Mouse (Mus musculus) midbrain, embryonic 15.5 days (tissue): ENCODE results near the gene Rgs6. TPM values are rescaled to one million over a fixed set of nuclear protein-coding genes. Genes with fewer than 3 reads are reported as not detected.

Source experiments
- ATAC-seq: fragments of 200-750 bp; cut with Nextera tagmentation; replicated peaks from 2 replicates; pipeline ENCODE4 v1.8.0; 2017; ENCODE audit warnings: moderate TSS enrichment
- H3K27ac ChIP-seq: fragments of 300-500 bp; sonication (generic); 2 replicates; pipeline ENCODE4 v1.5.1; 2015; ENCODE audit warnings: mild to moderate bottlenecking, inconsistent platforms
- H3K27me3 ChIP-seq: fragments of 300-500 bp; sonication (generic); replicated peaks from 2 replicates; pipeline ENCODE4 v1.6.1; 2015; ENCODE audit warnings: inconsistent platforms
- H3K36me3 ChIP-seq: fragments of 300-500 bp; sonication (generic); replicated peaks from 2 replicates; pipeline ENCODE4 v1.6.1; 2015; ENCODE audit warnings: inconsistent platforms
- H3K4me1 ChIP-seq: fragments of 300-500 bp; sonication (generic); 2 replicates; pipeline ENCODE4 v1.6.1; 2015; ENCODE audit warnings: inconsistent platforms
- H3K4me2 ChIP-seq: fragments of 300-500 bp; sonication (generic); 2 replicates; pipeline ENCODE4 v1.6.1; 2015; ENCODE audit warnings: inconsistent platforms, mild to moderate bottlenecking, moderate library complexity
- H3K4me3 ChIP-seq: fragments of 300-500 bp; sonication (generic); 2 replicates; pipeline ENCODE4 v1.5.1; 2015; ENCODE audit warnings: mild to moderate bottlenecking, inconsistent platforms
- H3K9ac ChIP-seq: fragments of 300-500 bp; sonication (generic); 2 replicates; pipeline ENCODE4 v1.6.1; 2015; ENCODE audit warnings: mild to moderate bottlenecking, inconsistent platforms
- H3K9me3 ChIP-seq: fragments of 300-500 bp; sonication (generic); 2 replicates; pipeline ENCODE4 v1.6.1; 2016; ENCODE audit warnings: inconsistent platforms
- WGBS: fragments of 180-500 bp; shearing (Covaris S2); methylation state at CpG from one replicate; pipeline ENCODE4 v1.1.7; 2015; ENCODE audit warnings: mixed read lengths; 5-methylcytosine and 5-hydroxymethylcytosine counted together
- polyA plus RNA-seq: library from polyadenylated mRNA; unstranded; fragments of >200 nt; fragmentation: Nextera tagmentation; extraction: Ambion mirVana; gene quantifications from 2 replicates; pipeline ENCODE4 v1.2.1, GENCODE M21; 2015

Rgs6 gene
- polyA plus RNA-seq, 1 experiment from 2014 or later, result 15.5 TPM

GRCm38 (mm10) chr12:83211146-83211822 is 623.2 kb downstream of the Rgs6 start:
- no peak overlapping the region for H3K4me2 ChIP-seq
- no peak overlapping the region for H3K4me3 ChIP-seq
- WGBS, result 77% methylated on average over 7 of the region's 7 CpGs
- H3K9me3 ChIP-seq, result no peaks in the 10 kb centered on the region
- no peak for ATAC-seq
- peaks cover 28% of the 10 kb centered on the region for H3K4me1 ChIP-seq
- H3K36me3 ChIP-seq, result no peaks in the 10 kb centered on the region
- no peak overlapping the region for H3K9ac ChIP-seq
- H3K27ac ChIP-seq, result no peak overlapping the region
- no peaks in the 10 kb centered on the region for H3K27me3 ChIP-seq
